Mouse (Mus musculus) gonadal fat pad, adult 2 months (tissue): ENCODE data around the gene Sprr2j-ps. TPM values are rescaled to one million over a fixed set of nuclear protein-coding genes. Genes with fewer than 3 reads are reported as not detected.

ENCODE experiments used
- DNase-seq: peaks from one replicate; pipeline ENCODE4 v3.0.0-alpha.2; 2012; ENCODE audit warnings: low read depth
- polyA plus RNA-seq: library from polyadenylated mRNA; depleted of rRNA; stranded (reverse); fragments of >200 nt; gene quantifications from 2 replicates; pipeline ENCODE4 v1.2.3, GENCODE M21; 2012; rRNA removed

Gene Sprr2j-ps
- polyA plus RNA-seq, result not detected in 2 replicates

DNA sequence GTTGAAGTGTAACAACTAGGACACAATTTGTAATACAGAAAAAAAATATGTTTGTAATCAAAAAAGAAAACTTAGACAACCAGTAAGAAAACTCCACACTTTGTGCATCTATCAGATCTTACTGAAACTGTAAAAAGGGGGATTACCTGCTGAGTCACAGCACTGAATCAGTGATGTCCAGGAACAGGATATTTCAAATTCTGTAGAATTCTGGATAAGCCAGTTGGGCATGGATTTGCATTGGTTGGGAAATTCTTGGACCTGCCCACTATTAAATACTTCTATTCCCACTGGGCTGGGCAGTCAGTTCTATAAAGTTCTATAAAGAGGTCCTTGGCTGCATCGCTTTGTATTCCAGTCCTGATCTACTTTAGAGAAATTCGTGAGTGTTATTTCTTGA lies at the start of gene Sprr2j-ps:
TSS of gene Sprr2j-ps (plus strand) at position 301 of the 400 bp plus-strand sequence.
- no peak for DNase-seq

GRCm38 (mm10) chr3:92373613-92374012 lies 44.3 kb upstream of the Sprr2j-ps start:
- no peak for DNase-seq

GRCm38 (mm10) chr3:92385385-92385784 lies 32.5 kb upstream of the Sprr2j-ps start, which contains the start of gene Sprr2h:
TSS of gene Sprr2h (plus strand) at chr3:92385685.
- no peak for DNase-seq

- no peak for DNase-seq
These were observed 23.6 kb upstream of the Sprr2j-ps start for GRCm38 (mm10) chr3:92394301-92394700.

- no peak for DNase-seq
These were observed 10.2 kb upstream of the Sprr2j-ps start, which contains the start of gene Sprr2i for GRCm38 (mm10) chr3:92407691-92408090. TSS of gene Sprr2i (plus strand) at chr3:92407991.

DNA sequence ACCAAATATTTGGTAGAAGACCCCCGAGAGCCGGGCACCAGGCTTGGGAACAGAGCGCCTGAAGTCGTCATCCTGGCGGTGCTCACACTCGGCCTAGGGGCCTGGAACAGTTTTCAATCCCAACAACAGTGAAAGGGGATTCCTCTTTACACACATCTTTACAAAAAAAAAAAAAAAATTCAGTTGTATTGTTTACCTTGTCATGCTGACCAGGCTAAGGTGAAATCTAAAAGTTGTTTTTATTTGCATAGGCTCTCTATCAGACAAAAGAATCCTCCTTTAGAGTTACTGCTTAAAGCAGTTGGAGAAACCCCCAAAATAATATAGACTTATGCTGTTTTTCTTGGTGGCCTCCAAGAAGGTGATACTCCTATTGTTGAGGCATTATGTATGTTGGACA lies 11.4 kb downstream of the Sprr2j-ps start, which contains the start of gene Gm9774:
TSS of gene Gm9774 (minus strand) at position 101 of the 400 bp plus-strand sequence.
- no peak for DNase-seq

GRCm38 (mm10) chr3:92432282-92432681 lies 14.4 kb downstream of the Sprr2j-ps start, which contains the start of gene Sprr2k:
TSS of gene Sprr2k (plus strand) at chr3:92432582.
- no peak for DNase-seq

DNA sequence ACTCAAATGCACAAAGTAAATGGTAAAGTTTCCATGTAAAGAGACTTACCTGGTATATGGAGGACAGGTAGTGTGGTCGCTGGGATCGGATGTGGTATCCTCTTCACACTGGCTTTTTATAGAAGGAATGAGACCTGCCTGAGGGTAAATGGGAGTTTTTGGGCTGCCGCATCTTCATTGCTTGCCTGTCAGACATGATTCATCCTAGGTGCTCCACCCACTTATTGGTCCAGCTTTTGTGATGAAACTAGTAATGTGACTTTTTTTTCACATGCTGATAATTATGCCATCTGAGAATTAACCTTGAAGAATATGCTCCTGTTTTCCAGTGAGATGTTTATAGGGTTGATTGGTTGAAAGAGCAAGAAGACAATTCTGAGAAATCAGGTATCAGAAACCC lies 20.8 kb downstream of the Sprr2j-ps start, which contains the start of gene Sprr1b:
TSS of gene Sprr1b (minus strand) at position 101 of the 400 bp plus-strand sequence.
- DNase-seq, result no peak

DNA sequence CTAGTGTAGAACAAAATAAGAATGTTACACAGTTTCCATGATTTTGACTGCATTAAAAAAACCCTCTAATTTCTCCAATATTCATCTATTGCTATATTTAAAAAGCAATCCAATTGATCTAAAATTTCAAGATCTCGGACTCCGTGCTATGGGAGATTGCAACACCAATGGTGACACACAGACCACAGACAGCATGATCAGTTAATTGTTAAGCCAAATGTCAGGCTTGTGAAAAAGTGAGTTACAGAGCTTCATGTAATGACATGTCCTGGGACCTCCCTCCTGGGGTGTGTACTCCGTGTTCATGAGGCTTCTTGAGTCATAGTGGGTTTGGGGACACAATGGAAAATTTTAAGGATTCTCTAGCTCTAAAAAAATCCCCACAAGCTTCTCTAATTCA lies 22.3 kb downstream of the Sprr2j-ps start:
- DNase-seq, result peak; percentile 4

DNA sequence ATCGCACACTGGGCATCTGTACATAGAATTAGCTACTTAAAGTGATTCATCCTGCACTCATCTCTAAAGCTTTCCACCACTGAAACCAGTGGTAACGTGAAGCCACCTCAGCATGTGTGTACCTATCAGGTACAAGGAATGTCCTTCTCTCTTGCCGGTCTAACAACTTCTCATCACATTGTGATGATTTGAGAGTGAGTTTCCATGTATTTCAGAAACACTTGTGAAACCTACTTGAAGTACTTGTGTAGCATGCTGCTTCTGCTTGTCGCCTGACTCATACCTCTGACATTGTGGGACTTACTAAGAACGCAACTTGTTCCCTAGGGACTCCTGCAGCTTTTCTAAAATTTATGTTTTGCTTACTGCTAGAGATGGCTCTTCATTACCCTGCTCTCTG lies 37.3 kb downstream of the Sprr2j-ps start:
- no peak for DNase-seq

DNA sequence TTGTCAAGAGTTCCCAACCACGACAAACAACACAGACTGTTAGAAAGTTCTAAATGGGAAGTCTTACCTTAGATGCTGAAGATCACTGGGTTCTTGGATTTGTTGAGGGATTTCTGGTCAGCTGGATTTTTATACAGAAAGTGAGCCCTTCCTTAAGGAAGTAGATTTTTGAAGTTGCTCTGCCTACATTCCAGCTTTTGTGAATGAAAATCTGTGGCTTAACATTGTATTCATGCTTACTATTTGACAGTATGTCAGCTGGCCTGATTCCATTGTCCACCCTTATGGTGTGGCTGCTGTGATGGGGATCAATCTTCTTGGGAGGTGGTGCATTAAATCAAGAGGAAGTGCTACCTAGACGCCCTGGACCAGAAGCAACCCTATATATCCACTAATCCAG lies 40.7 kb downstream of the Sprr2j-ps start, which contains the start of gene Sprr3:
TSS of gene Sprr3 (minus strand) at position 101 of the 400 bp plus-strand sequence.
- DNase-seq, result no peak

DNA sequence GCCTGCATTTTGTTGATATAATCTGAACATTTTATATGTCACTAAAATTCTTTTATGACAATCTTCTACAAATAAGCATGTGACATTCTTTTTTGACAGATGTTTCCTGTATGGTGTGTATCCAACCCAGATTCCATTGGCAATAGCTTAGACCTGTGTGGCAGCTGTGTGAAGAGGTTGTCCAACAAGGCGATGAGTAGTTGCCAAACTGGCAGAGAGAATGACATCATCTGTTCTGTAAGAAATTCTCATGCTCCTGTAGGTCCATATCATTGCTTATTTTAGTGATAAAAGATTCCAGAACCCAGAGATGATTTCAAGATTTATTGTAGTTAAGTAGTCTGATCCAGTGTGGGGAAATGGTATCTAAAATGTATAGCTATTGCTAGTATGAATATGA lies 48.7 kb downstream of the Sprr2j-ps start:
- no peak for DNase-seq

DNA sequence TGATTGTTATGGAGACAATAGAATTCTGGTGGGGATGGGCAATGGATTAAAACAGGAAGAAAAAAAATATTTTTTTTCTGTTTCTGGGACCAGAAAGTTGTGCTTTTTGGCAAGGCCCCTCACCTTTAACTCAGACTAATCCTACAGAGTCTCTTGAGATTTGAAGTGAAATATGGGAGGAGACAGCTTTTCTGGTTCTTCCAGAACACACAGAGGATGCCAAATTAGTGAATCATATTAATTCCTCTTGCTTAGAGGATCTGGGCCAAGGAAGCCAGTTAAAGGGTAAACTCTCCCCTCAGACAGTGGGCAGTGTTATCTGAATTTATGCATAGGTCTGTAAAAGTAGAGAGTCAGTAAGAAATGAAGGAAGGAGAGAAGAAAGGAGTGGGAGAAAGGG lies 49.5 kb downstream of the Sprr2j-ps start:
- no peak for DNase-seq

Other genes with a start within 250 kb of the Sprr2j-ps start
- 0.09 TPM in 1 of 2 replicates, not detected in the other for gene Sprr2a1, start 202.3 kb upstream of the Sprr2j-ps start, polyA plus RNA-seq
- 3.7 and 5.4 TPM in 2 replicates for gene Sprr2a2, start 202.2 kb upstream of the Sprr2j-ps start, polyA plus RNA-seq
- 0.42 TPM in 1 of 2 replicates, not detected in the other for gene Sprr2a3, start 132.7 kb upstream of the Sprr2j-ps start, polyA plus RNA-seq
- 0.18 TPM in 1 of 2 replicates, not detected in the other for gene Sprr2b, start 101.5 kb upstream of the Sprr2j-ps start, polyA plus RNA-seq
- gene Sprr2d, start 78.9 kb upstream of the Sprr2j-ps start, polyA plus RNA-seq, result not detected in 2 replicates
- gene Sprr2e, start 65.9 kb upstream of the Sprr2j-ps start, polyA plus RNA-seq, result not detected in 2 replicates
- gene Sprr2f, start 52.9 kb upstream of the Sprr2j-ps start, polyA plus RNA-seq, result 0.25 TPM in 1 of 2 replicates, not detected in the other
- gene Sprr2h, start 32.4 kb upstream of the Sprr2j-ps start, polyA plus RNA-seq, result not detected in 2 replicates
- not detected in 2 replicates for gene Sprr2i, start 10.1 kb upstream of the Sprr2j-ps start, polyA plus RNA-seq
- 6.2 and 7.4 TPM in 2 replicates for gene Gm9774, start 11.3 kb downstream of the Sprr2j-ps start, polyA plus RNA-seq
- gene Sprr2k, start 14.5 kb downstream of the Sprr2j-ps start, polyA plus RNA-seq, result not detected in 2 replicates
- not detected in 2 replicates for gene Sprr1b, start 20.7 kb downstream of the Sprr2j-ps start, polyA plus RNA-seq
- not detected in 2 replicates for gene Sprr3, start 40.6 kb downstream of the Sprr2j-ps start, polyA plus RNA-seq
- 0.28 TPM in 1 of 2 replicates, not detected in the other for gene Sprr1a, start 67.8 kb downstream of the Sprr2j-ps start, polyA plus RNA-seq
- not detected in 2 replicates for gene Sprr4, start 82.4 kb downstream of the Sprr2j-ps start, polyA plus RNA-seq
- gene 2310046K23Rik, start 116.4 kb downstream of the Sprr2j-ps start, polyA plus RNA-seq, result not detected in 2 replicates
- not detected in 2 replicates for gene Ivl, start 155.7 kb downstream of the Sprr2j-ps start, polyA plus RNA-seq
- 27.9 and 30.2 TPM in 2 replicates for gene Smcp, start 170.9 kb downstream of the Sprr2j-ps start, polyA plus RNA-seq
- gene 2210017I01Rik, start 189.4 kb downstream of the Sprr2j-ps start, polyA plus RNA-seq, result not detected in 2 replicates
- gene Lce6a, start 203.6 kb downstream of the Sprr2j-ps start, polyA plus RNA-seq, result 0.45 TPM in 1 of 2 replicates, not detected in the other
- gene Lce1a1, start 230.2 kb downstream of the Sprr2j-ps start, polyA plus RNA-seq, result not detected in 2 replicates
- not detected in 2 replicates for gene Lce1b, start 238.8 kb downstream of the Sprr2j-ps start, polyA plus RNA-seq